Mouse (Mus musculus) G1E-ER4 (cell line): ENCODE data around the gene Hdac9. TPM values are rescaled to one million over a fixed set of nuclear protein-coding genes. Genes with fewer than 3 reads are reported as not detected.

ENCODE experiments used
- GATA1 ChIP-seq: IDR thresholded peaks from one replicate; pipeline ENCODE4 v1.8.0; 2012; ENCODE audit warnings: low read length, inconsistent platforms
- polyA plus RNA-seq: library from polyadenylated mRNA; stranded (reverse); fragments of >175 nt; gene quantifications from 2 replicates; pipeline ENCODE4 v1.2.3, GENCODE M21; 2012

The Hdac9 gene
- polyA plus RNA-seq, 1 experiment, result 0.14 TPM

DNA sequence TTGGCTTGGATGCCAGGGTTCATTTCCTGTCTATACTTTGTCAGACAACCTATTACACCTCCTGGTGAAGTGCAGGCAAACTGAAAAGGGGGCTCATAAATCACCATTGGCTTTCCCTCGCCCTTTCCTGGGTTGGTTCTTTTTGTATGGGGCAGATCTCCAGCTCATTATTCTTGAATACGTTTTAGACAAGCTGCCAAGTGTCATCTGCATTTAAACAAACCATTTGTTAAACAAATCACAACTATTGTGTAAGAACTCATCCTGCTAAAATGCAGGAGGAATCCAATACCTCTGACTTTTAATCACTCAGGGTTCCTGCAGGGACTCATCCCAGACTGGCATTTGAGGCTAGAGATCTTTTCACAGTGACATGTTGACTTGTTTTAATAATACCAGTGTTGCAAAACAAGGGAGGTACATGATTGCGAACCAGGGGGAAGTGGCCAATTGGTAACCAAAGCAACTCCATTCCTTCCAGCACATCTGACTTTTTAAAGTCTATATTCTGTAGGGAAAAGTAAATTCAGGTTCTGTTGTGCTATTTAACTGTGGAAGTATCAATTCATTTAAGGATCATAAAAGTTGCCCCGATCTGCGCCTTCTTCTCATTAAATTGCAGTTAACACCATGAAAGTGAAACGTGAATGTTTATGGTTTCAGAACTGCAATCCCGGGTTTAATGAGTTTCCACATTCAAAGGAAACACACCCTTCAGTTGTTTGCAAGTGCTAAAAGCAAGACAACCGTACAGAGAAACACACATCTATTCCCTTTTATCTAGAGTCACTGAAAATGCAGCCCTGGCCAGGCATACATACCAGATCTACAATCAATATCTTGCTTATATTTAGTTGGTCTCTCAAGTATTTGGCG lies 696.6 kb downstream of the Hdac9 start:
- no peak for TF ChIP-seq GATA1

DNA sequence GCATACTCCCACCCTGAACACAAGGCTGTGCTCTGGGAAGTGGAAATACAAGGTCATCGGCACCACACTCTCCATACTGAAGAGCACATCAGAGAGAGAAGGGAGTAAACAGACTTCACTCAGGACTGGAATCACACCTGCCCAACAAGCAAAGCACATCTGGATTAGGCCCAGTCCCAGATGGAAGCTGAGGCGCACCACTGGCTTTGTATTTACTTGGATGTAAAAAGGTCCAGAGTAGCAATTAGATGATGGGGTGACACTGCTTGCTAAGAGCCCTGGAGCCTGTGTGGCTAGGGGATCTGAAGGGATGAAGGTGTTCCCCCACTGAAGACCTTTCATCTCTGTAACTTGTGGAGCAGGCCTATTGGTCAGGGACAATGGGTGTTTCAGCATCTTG lies 698.3 kb downstream of the Hdac9 start:
- no peak for TF ChIP-seq GATA1

DNA sequence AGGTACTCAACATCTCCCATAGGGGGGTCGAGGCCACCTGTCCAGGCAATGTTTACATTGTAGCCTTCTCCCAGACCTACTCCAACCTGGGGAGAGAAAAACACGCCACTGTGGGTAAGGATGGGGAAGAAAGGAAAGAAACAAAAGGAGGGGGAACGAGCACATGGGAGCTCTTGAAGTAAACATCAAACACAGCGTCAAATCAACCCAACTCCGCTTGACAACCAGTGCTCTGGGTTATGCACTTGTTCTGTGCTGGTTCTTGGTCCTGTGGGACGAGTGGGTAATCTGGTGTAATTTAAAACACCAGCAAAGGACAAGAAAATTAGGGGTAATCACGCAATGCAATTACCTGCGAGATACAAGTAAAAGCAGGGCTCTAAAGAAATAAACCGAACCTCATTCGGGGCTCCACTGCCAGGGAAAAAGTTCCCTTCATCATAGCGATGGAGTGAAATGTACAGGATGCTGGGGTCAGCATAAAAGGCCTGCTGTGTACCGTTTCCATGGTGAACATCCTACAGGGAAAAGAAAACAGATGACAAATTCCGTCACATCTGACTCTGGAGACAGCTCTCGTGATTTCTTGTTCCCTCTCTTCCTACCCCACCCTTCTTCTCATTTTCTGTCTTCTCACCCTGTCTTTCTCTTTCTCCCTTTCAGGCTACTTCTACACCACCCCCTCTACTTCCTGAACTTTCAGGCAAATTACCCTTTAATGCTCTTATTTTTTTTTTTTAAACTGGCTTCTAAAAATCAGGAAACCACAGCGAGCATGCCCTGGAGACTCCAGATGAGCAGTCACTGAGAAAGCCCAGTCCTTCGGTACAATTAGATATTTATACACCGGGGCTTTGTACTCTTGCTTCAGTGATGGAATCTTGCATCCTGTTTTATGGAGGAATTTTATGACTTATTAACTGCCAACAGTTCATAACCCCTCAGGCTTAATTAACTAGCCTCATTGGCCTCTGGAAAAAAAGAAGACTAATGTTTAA lies 701.6 kb downstream of the Hdac9 start:
- no peak for TF ChIP-seq GATA1

DNA sequence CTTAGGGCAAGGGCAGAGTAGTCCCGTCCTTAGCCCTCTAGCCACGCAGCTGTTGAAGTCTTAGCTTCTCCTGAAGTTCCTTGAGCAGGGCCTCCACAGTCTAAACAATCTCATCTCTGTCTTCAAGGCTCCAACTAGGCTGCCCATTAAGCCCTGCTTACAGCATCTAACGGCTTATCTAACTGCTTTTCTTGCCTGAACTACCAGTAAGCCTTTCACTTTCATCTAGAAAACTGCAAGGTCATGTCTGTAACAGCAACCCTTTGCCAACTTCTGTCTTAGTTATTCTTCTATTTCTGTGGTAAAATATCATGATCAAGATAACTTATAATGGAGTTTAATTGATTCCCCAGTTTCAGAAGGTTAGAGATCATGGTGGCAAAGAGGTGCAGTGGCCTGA lies 704.7 kb downstream of the Hdac9 start:
- TF ChIP-seq GATA1, result no peak

DNA sequence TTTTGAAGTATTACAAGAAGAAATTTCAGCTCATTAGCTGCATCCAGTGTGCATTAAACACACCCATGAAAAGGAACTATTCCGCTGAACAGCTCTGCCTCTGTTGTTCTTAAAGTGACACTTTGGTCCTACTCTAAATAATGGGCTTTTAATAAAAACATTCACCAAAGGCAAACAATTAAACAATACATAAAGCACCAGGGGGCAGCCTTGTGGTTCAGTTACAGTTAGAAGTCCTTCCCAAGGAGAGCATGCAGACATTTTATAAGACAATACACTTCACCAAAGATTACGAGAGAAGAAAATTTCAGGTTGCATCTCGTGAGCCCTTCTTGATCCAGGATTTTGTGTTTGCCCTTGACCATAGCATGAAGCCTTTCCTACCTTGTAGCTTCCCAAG lies 715.4 kb downstream of the Hdac9 start:
- TF ChIP-seq GATA1, result no peak

DNA sequence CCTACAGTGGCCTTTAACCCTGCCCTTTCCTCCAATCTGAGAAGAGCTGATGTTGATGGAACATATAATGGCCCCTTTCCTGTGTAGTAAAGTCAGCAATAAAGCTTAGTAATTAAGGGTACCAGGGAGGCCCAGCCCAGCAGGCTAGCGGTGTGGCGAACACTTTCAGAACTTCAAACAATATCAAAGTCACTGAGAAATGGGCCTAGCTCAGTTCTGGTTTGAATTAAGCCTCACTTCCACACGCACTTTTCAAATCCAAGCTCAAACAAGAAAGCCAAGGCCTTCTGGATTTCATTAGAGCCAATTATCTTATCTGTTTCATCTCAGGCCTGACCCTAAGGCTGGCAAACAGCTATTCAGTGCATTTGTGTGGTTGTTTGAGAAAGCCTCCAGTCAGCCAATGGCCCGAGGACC lies 716.9 kb downstream of the Hdac9 start:
- no peak for TF ChIP-seq GATA1

DNA sequence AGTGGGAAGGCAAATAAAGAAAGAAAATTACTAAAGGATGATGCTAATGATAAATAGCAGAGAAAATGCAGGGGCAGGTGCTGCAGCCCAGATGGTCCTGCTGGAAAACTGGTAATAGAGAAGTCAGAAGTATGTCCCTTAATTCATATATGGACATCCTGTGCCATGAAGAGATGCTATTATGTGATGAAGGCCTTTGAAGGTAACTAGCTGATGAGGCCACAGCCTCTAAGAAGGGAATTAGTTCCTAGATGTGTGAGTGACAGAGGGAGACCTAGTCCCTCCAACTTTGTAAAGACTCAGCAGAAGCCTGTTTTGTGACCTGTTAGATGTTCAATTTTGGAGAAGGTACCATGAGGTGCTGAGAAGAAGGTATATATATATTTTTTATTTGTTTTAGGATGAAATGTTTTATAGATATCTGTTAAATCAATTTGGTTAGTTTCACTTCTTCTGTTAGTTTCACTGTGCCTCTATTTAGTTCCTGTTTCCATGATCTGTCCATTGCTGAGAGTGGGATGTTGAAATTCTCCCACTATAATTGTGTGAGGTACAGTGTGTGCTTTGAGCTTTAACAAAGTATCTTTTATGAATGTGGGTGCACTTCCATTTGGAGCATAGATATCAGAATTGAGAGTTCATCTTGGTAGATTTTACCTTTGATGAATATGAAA lies 721.6 kb downstream of the Hdac9 start:
- no peak for TF ChIP-seq GATA1

DNA sequence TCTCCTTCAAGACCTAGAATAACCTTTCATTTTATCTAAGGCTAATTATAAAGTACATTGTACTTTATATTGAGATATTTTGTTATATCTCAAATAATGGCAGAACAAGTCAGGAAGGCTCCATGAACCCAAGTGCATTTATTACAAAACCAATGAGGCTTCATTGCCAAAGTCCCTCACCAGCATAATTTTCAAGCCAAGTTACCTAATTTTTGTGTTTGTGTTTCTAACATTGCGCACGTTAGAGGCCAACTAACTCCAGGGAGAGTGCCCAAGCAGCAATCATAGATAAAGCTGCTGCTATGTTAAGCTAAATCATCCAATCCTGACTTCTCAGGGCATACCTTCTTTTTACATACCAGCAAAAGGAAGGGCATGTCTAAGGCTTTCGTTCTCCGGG lies 722.8 kb downstream of the Hdac9 start:
- no peak for TF ChIP-seq GATA1

DNA sequence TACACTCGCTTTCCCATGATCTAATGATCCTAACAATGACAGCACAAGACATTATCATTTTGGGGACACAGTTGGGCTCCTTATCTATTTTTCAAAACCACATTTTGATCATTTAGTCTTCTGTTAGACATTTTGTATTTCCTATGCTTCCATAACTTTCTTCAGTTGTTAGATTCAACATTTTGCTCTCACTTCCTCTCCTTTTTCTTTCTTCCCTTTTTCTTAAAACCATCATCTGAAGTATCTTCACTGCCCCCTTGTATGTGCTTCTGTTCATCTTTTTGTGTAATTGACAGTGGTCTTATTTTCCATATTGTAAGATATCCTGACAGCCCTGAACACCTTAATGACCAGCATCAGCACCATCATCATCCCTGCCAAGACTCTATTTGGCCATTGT lies 725.6 kb downstream of the Hdac9 start:
- no peak for TF ChIP-seq GATA1

DNA sequence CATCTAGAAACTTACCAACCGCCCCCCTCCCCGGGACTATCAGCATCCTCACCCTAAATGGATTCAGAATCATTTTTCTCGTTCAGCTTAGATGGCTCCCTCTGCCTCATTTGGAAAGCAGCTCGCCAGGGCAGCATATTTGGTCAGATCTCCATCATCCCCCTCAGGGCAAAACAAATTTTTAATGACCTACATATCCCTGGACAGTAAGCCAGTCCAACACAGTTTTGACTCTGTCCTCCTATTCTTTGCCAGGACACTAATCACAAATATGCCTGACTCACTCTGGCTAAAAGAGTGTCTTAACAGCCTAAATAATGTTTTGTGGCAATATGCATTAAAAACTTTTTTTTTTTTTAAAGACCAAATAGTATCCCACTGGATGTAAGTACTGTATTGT lies 738.0 kb downstream of the Hdac9 start:
- no peak for TF ChIP-seq GATA1

DNA sequence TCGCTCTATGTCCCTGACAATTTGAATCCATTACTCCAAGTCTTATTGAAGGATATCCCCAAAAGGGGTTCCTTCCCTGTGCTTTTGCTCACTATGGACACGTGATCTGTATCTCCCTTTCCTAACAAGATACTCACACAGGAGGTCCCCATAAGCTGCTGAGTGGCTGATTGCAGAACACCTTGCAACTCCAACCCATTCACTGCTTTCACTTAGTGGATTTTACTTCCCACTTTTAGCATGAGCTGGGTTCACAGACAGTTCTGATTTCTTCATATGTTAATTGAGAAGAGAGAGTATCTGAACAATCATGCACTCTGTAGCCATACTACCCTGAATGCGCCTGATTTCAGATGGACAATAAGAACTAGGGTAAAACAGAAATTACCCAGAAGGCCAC lies 740.1 kb downstream of the Hdac9 start:
- TF ChIP-seq GATA1, result no peak

DNA sequence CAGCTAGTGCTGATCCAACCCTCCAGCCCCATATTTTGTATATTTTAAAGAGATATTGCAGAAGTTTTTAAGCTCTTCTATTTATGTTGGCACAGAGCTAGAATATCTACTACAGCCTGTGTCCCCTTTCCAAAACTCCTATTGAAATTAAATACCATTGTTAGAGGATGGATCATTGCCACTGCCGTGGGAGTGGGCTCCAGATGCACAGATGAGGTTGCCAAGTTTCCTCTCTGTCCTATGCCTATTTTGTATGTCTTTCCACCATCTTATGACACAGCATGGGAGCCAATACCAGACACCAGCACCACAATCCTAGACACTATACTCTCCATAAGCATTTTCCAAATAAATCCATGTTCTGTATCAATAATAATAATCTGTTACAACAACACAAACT lies 743.9 kb downstream of the Hdac9 start:
- no peak for TF ChIP-seq GATA1

DNA sequence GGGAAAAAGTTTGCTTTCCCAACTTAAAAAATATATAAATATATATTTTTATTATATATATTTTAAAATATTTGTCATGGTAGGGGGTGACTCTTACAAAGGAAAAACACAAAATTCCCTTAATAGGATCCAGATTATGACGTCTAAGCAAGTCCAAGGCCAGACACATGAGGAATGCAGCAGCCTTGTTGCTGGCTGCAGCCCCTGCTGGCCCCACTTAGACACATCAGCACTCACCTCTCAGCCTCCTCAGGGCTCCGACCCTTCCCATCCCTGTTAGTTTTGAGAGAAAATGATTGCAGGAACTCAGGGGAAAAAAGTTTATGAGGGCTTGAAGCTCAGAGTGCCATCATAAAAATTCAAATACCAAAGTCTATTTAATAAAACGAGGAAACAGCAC lies 746.3 kb downstream of the Hdac9 start:
- no peak for TF ChIP-seq GATA1

DNA sequence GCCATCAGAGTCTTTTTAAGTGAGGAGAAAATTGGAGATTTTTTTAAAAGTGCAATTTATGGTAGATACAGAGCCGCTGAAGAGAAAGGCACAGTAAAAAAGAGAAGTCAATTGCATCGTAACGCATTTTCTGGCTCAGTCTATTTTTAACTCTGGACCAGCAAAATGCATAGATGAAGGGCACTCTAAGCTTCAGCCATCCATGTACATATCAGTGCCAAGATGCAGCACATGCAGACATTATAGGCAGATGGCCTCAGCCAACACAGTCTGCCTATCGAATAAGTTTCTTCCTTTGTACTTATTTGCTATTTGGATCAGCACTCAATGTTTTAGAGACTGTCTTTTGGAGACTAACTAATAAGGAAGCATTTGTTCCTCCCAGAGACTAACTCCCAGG lies 751.2 kb downstream of the Hdac9 start:
- TF ChIP-seq GATA1, result no peak

DNA sequence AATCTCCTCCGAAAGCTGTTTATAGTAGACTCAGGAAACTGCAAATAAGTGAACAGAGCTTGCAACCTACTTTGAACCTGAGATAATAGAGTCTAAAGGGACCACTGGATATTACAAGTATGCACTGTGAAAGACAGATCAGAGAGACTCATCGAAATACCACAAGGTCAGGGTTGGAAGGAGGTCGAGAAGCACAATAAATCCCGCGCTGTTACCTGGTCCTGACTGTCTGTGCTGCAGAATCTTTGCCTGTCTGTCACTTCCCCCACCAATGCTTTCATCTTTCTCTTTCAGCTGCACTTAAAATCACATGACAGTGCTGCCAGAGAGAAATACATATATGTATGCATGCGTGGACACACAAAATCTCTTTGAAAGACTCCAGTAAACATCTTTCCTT lies 760.6 kb downstream of the Hdac9 start:
- no peak for TF ChIP-seq GATA1

DNA sequence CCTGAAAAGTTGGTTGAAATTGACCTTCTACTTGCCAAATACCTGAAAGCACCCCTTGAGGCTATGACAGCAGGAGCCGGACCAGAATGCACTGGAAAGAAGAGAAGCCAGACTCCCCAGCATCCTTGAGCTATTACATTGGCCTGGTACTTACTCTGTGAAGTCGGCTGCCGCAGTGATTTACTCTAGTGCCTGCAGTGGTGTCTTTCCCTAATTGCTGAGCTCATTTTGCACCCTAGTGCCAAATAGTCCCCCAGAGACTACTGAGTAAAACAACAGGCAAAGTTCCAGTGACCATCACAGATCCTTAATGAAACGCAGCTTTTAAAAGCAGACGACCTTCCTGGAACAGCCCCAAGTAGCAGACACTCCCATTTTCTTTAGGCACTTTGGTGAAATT lies 761.2 kb downstream of the Hdac9 start:
- TF ChIP-seq GATA1, result no peak
